Mouse (Mus musculus): ENCODE results near the gene Tmem199. TPM values are rescaled to one million over a fixed set of nuclear protein-coding genes. Genes with fewer than 3 reads are reported as not detected.

Gene Tmem199
- 56.9 and 58.8 TPM in 2 replicates for polyA plus RNA-seq (2015; fragmentation: Nextera tagmentation; extraction: Ambion mirVana)

- peak within 1 kb of the TSS; percentile 81 for H3K4me3 ChIP-seq (ENCODE audit: low read length)
- no peaks in the 10 kb centered on the region for H3K9me3 ChIP-seq (ENCODE audit: low read length)
- H3K9ac ChIP-seq (replicated peaks; ENCODE audit: low read length): peak within 1 kb of the TSS; percentile 95
- peak; percentile 97 for ATAC-seq (ENCODE audit: low FRiP score, low TSS enrichment)
- H3K36me3 ChIP-seq (ENCODE audit: insufficient read depth, low read length): peaks cover 47% of the 10 kb centered on the region
- H3K27me3 ChIP-seq (ENCODE audit: insufficient read depth, low read length): no peaks in the 10 kb centered on the region
- peak within 1 kb of the TSS; percentile 85 for H3K27ac ChIP-seq (ENCODE audit: low read length)
- peaks cover 18% of the 10 kb centered on the region for H3K4me1 ChIP-seq (ENCODE audit: insufficient read depth, low read length)
- H3K4me2 ChIP-seq (replicated peaks; ENCODE audit: low read depth, low read length): peak within 1 kb of the TSS; percentile 58
- WGBS: under 1% methylated on average over 66 of the region's 67 CpGs
Measured at GRCm38 (mm10) chr11:78512025-78512957, at the start of gene Tmem199, which contains the start of gene Poldip2. Tmem199 (minus strand) TSS chr11:78512172. Poldip2 (plus strand) TSS chr11:78512193.

GRCm38 (mm10) chr11:78560447-78560846 lies 48.5 kb upstream of the Tmem199 start:
- no peak overlapping the region for H3K4me3 ChIP-seq (ENCODE audit: low read length)
- H3K9me3 ChIP-seq (ENCODE audit: low read length): no peaks in the 10 kb centered on the region
- H3K36me3 ChIP-seq (ENCODE audit: insufficient read depth, low read length): no peaks in the 10 kb centered on the region
- no peak overlapping the region for H3K4me2 ChIP-seq (replicated peaks; ENCODE audit: low read depth, low read length)
- no peak overlapping the region for H3K27ac ChIP-seq (ENCODE audit: low read length)
- 13% methylated on average over 4 of the region's 4 CpGs for WGBS
- no peak overlapping the region for H3K9ac ChIP-seq (replicated peaks; ENCODE audit: low read length)
- peak; percentile 73 for ATAC-seq (ENCODE audit: low FRiP score, low TSS enrichment)
- H3K4me1 ChIP-seq (ENCODE audit: insufficient read depth, low read length): no peaks in the 10 kb centered on the region
- H3K27me3 ChIP-seq (ENCODE audit: insufficient read depth, low read length): no peaks in the 10 kb centered on the region

GRCm38 (mm10) chr11:78557241-78557640 lies 45.3 kb upstream of the Tmem199 start:
- Histone ChIP-seq H3K4me2 (replicated peaks; ENCODE audit: low read depth, low read length) (no peak overlapping the region), H3K27me3 (ENCODE audit: insufficient read depth, low read length) (no peaks in the 10 kb centered on the region), H3K9ac (replicated peaks; ENCODE audit: low read length) (no peak overlapping the region), H3K36me3 (ENCODE audit: insufficient read depth, low read length) (no peaks in the 10 kb centered on the region), H3K9me3 (ENCODE audit: low read length) (peaks cover 3% of the 10 kb centered on the region; the same call in 1 of the 2 replicates), H3K4me3 (ENCODE audit: low read length) (no peak overlapping the region), H3K4me1 (ENCODE audit: insufficient read depth, low read length) (no peaks in the 10 kb centered on the region), H3K27ac (ENCODE audit: low read length) (no peak overlapping the region)
- 51% methylated on average over 8 of the region's 8 CpGs for WGBS
- no peak for ATAC-seq (ENCODE audit: low FRiP score, low TSS enrichment)

- Histone ChIP-seq H3K4me2 (replicated peaks; ENCODE audit: low read depth, low read length) (no peak overlapping the region), H3K27me3 (ENCODE audit: insufficient read depth, low read length) (no peaks in the 10 kb centered on the region), H3K4me3 (ENCODE audit: low read length) (no peak overlapping the region), H3K9me3 (ENCODE audit: low read length) (peaks cover 3% of the 10 kb centered on the region; the same call in 1 of the 2 replicates), H3K36me3 (ENCODE audit: insufficient read depth, low read length) (no peaks in the 10 kb centered on the region), H3K9ac (replicated peaks; ENCODE audit: low read length) (no peak overlapping the region), H3K4me1 (ENCODE audit: insufficient read depth, low read length) (no peaks in the 10 kb centered on the region), H3K27ac (ENCODE audit: low read length) (no peak overlapping the region)
- no peak for ATAC-seq (ENCODE audit: low FRiP score, low TSS enrichment)
- WGBS: 71% methylated on average over 4 of the region's 4 CpGs
Measured at GRCm38 (mm10) chr11:78556070-78556469, 44.1 kb upstream of the Tmem199 start.

DNA sequence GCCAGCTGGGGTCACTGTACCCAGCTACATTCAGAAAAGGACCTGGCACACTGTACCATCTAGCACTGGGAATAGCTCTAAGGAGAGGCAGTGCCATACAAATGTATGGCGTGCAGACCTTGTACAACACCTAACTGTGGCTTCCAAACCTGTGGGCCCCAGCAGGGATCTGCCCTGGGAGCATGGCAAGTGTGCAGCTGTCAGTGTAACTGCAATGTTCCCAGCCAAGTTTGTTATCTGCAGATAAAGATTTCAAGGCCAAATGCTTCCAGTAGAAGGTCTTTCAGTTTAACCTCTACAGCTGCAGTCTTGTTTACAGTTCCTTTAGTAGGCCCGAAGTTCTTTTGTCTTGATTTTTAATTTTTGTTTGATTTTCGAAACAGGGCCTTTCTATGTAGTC lies 43.7 kb upstream of the Tmem199 start:
- H3K4me1 ChIP-seq (ENCODE audit: insufficient read depth, low read length): no peaks in the 10 kb centered on the region
- ATAC-seq (ENCODE audit: low FRiP score, low TSS enrichment): no peak

GRCm38 (mm10) chr11:78551059-78551398 lies 39.1 kb upstream of the Tmem199 start:
- 36% methylated on average over 6 of the region's 6 CpGs for WGBS
- Histone ChIP-seq H3K9ac (replicated peaks; ENCODE audit: low read length) (peak overlapping the region; percentile 80), H3K4me3 (ENCODE audit: low read length) (peak overlapping the region; percentile 71), H3K9me3 (ENCODE audit: low read length) (peaks cover 3% of the 10 kb centered on the region; the same call in 1 of the 2 replicates), H3K4me1 (ENCODE audit: insufficient read depth, low read length) (peaks cover 13% of the 10 kb centered on the region), H3K36me3 (ENCODE audit: insufficient read depth, low read length) (no peaks in the 10 kb centered on the region), H3K27me3 (ENCODE audit: insufficient read depth, low read length) (no peaks in the 10 kb centered on the region), H3K27ac (ENCODE audit: low read length) (peak overlapping the region; percentile 64), H3K4me2 (replicated peaks; ENCODE audit: low read depth, low read length) (peak overlapping the region; percentile 74)
- peak; percentile 28 for ATAC-seq (ENCODE audit: low FRiP score, low TSS enrichment)

More for the DNA sequence above, 43.7 kb upstream of the Tmem199 start:
- Histone ChIP-seq H3K4me2 (replicated peaks; ENCODE audit: low read depth, low read length) (no peak overlapping the region), H3K4me3 (ENCODE audit: low read length) (no peak overlapping the region), H3K27me3 (ENCODE audit: insufficient read depth, low read length) (no peaks in the 10 kb centered on the region), H3K36me3 (ENCODE audit: insufficient read depth, low read length) (no peaks in the 10 kb centered on the region), H3K9ac (replicated peaks; ENCODE audit: low read length) (no peak overlapping the region), H3K9me3 (ENCODE audit: low read length) (peaks cover 3% of the 10 kb centered on the region; the same call in 1 of the 2 replicates), H3K27ac (ENCODE audit: low read length) (no peak overlapping the region)
- 77% methylated on average over 3 of the region's 3 CpGs for WGBS

DNA sequence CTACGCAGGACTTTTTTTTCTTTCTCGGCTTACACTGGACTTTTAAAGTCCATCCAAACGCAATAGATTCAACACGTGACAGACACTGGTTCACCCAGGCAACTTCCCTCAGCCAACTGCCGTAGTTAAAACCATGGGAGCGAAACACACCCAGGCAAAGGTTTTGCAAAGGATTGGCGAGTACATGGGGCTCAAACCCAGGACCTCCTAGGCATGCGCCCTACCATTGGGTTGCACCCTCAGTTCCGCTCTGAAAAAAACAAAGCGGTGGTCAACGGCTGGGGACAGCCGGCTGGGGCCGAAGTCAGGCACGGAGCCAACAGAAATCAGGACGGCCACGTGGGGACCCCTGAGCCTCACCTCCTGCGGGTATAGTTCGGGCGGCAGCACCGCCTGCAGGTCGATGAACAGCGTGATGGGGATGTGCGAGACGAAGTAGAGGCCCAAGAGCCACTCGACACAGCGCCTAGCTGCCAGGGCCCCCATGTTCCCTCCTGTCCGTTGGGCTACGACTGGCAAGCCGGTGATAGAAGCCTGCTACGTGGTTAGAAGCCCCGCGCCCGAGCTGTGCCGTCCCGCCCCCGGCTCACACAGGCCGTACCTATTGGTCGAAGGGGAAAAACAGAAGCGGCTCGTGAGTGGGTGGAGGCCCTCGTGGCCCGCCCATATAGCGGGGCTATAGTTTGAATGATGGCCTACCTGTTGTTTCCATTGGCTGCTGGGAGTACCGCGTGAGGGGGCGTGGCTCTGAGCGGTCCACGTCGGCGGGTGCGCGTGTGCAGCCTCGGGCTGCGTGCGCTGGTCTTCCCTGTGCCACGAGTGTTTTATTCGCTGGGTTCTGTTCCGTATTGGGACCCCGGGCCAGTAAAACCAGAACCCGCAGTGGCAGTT lies 38.4 kb upstream of the Tmem199 start, which contains the start of gene Tmem97:
Tmem97 (minus strand) TSS at position 610 of the 891 bp plus-strand sequence.
- Histone ChIP-seq H3K36me3 (ENCODE audit: insufficient read depth, low read length) (no peaks in the 10 kb centered on the region; the same call in 1 of the 2 replicates), H3K4me1 (ENCODE audit: insufficient read depth, low read length) (peaks cover 13% of the 10 kb centered on the region), H3K9me3 (ENCODE audit: low read length) (peaks cover 3% of the 10 kb centered on the region; the same call in 1 of the 2 replicates), H3K27me3 (ENCODE audit: insufficient read depth, low read length) (no peaks in the 10 kb centered on the region), H3K4me3 (ENCODE audit: low read length) (peak within 1 kb of the TSS; percentile 71), H3K27ac (ENCODE audit: low read length) (peak within 1 kb of the TSS; percentile 77), H3K9ac (replicated peaks; ENCODE audit: low read length) (peak within 1 kb of the TSS; percentile 80), H3K4me2 (replicated peaks; ENCODE audit: low read depth, low read length) (peak within 1 kb of the TSS; percentile 74)
- under 1% methylated on average over 60 of the region's 60 CpGs for WGBS
- peak; percentile 100 for ATAC-seq (ENCODE audit: low FRiP score, low TSS enrichment)

GRCm38 (mm10) chr11:78549491-78549987 lies 37.6 kb upstream of the Tmem199 start:
- Histone ChIP-seq H3K9me3 (ENCODE audit: low read length) (peaks cover 3% of the 10 kb centered on the region; the same call in 1 of the 2 replicates), H3K4me1 (ENCODE audit: insufficient read depth, low read length) (peaks cover 13% of the 10 kb centered on the region), H3K36me3 (ENCODE audit: insufficient read depth, low read length) (no peaks in the 10 kb centered on the region; the same call in 1 of the 2 replicates), H3K9ac (replicated peaks; ENCODE audit: low read length) (peak overlapping the region; percentile 77), H3K27me3 (ENCODE audit: insufficient read depth, low read length) (no peaks in the 10 kb centered on the region), H3K4me2 (replicated peaks; ENCODE audit: low read depth, low read length) (peak overlapping the region; percentile 74), H3K4me3 (ENCODE audit: low read length) (peak overlapping the region; percentile 71), H3K27ac (ENCODE audit: low read length) (no peak overlapping the region)
- 2% methylated on average over 5 of the region's 5 CpGs for WGBS
- no peak for ATAC-seq (ENCODE audit: low FRiP score, low TSS enrichment)

DNA sequence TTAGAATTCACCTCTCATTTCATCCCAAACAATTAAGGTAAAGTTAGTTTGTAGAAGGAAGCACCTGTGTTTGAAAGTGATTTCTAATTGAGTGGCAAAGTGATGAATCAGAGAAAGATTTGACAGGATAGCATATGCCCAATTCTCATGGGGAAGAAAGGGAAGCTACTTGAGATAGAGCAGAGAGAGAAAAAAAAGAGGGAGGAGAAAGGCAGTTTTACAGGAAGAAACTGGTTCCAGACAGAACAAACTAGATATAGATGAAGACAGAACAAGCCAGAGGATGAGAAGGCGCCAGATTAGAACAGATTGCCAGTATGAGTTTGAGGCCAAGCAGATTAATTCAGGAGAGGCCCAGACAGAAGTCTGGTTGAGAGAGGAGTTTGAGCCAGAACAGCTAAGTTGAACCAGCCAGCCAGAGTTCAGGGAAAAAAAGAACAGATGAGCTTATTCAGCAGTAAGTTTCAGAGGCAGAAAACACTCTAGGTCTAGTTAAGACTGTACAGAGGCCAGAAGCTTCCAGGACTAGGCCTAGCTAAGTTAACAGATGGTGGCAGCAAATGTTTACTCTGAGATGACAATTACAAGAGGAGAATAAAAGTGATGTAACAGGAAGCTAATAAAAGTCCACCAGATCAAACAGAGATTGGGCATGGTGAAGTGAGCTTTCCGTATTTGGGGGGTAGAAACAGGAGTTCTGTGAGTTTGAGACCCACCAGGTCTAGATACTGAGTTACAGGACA lies 35.9 kb upstream of the Tmem199 start:
- no peaks in the 10 kb centered on the region for H3K27me3 ChIP-seq (ENCODE audit: insufficient read depth, low read length)
- ATAC-seq (ENCODE audit: low FRiP score, low TSS enrichment): no peak
- no peaks in the 10 kb centered on the region for H3K9me3 ChIP-seq (ENCODE audit: low read length)
- peaks cover 4% of the 10 kb centered on the region for H3K36me3 ChIP-seq (ENCODE audit: insufficient read depth, low read length)
- H3K4me1 ChIP-seq (ENCODE audit: insufficient read depth, low read length): peaks cover 13% of the 10 kb centered on the region
- no peak overlapping the region for H3K4me3 ChIP-seq (ENCODE audit: low read length)
- H3K4me2 ChIP-seq (replicated peaks; ENCODE audit: low read depth, low read length): no peak overlapping the region
- WGBS: 70% methylated on average over 2 of the region's 2 CpGs
- no peak overlapping the region for H3K27ac ChIP-seq (ENCODE audit: low read length)
- H3K9ac ChIP-seq (replicated peaks; ENCODE audit: low read length): no peak overlapping the region
